Mouse (Mus musculus): Measurements from ENCODE around the gene D430041D05Rik. TPM values are rescaled to one million over a fixed set of nuclear protein-coding genes. Genes with fewer than 3 reads are reported as not detected.

Gene D430041D05Rik
- polyA plus RNA-seq, 1 experiment from 2014 or later: 0.06 TPM

- DNase-seq (ENCODE audit: low spot score) (no peak), ATAC-seq (ENCODE audit: low FRiP score, low TSS enrichment) (no peak)
- no peak overlapping the region for H3K27ac ChIP-seq (replicated peaks)
- H3K4me3 ChIP-seq (ENCODE audit: low read depth, low read length): no peak overlapping the region
- TF ChIP-seq CTCF (IDR thresholded peaks at IDR 0.05; ENCODE audit: low read depth) (no peak), EP300 (optimal IDR thresholded peaks at IDR 0.05) (no peak)
- no peaks in the 10 kb centered on the region for H3K4me1 ChIP-seq (replicated peaks; ENCODE audit: control insufficient read depth, insufficient read depth)
- H3K9me3 ChIP-seq (ENCODE audit: control insufficient read depth, low read length): no peaks in the 10 kb centered on the region
- WGBS: 81% methylated on average over 2 of the region's 2 CpGs
- no peaks in the 10 kb centered on the region for H3K27me3 ChIP-seq (ENCODE audit: control insufficient read depth, insufficient read depth, low read length)
- H3K4me2 ChIP-seq (replicated peaks; ENCODE audit: low read depth): no peak overlapping the region
- no peak overlapping the region for H3K9ac ChIP-seq (ENCODE audit: low read length)
- H3K36me3 ChIP-seq (ENCODE audit: control insufficient read depth, insufficient read depth, low read length): no peaks in the 10 kb centered on the region
These were observed 24.9 kb downstream of the D430041D05Rik start for GRCm38 (mm10) chr2:104385941-104386340.

GRCm38 (mm10) chr2:104383589-104383988 is 27.2 kb downstream of the D430041D05Rik start:
- no peak for ATAC-seq (ENCODE audit: low FRiP score, low TSS enrichment)
- TF ChIP-seq CTCF (IDR thresholded peaks at IDR 0.05; ENCODE audit: low read depth): no peak
- no peak for TF ChIP-seq EP300 (optimal IDR thresholded peaks at IDR 0.05)
- H3K9ac ChIP-seq (ENCODE audit: low read length): no peak overlapping the region
- DNase-seq (ENCODE audit: low spot score): no peak
- H3K27me3 ChIP-seq (ENCODE audit: control insufficient read depth, insufficient read depth, low read length): no peaks in the 10 kb centered on the region
- H3K36me3 ChIP-seq (ENCODE audit: control insufficient read depth, insufficient read depth, low read length): no peaks in the 10 kb centered on the region
- H3K4me2 ChIP-seq (replicated peaks; ENCODE audit: low read depth): no peak overlapping the region
- no peaks in the 10 kb centered on the region for H3K9me3 ChIP-seq (ENCODE audit: control insufficient read depth, low read length)
- no peaks in the 10 kb centered on the region for H3K4me1 ChIP-seq (replicated peaks; ENCODE audit: control insufficient read depth, insufficient read depth)
- WGBS: 88% methylated on average over 4 of the region's 4 CpGs
- H3K4me3 ChIP-seq (ENCODE audit: low read depth, low read length): no peak overlapping the region
- no peak overlapping the region for H3K27ac ChIP-seq (replicated peaks)

GRCm38 (mm10) chr2:104382813-104383212 is 28.0 kb downstream of the D430041D05Rik start:
- 86% methylated on average over 6 of the region's 6 CpGs for WGBS
- Histone ChIP-seq H3K4me3 (ENCODE audit: low read depth, low read length) (no peak overlapping the region), H3K4me1 (replicated peaks; ENCODE audit: control insufficient read depth, insufficient read depth) (no peaks in the 10 kb centered on the region), H3K4me2 (replicated peaks; ENCODE audit: low read depth) (no peak overlapping the region), H3K27me3 (ENCODE audit: control insufficient read depth, insufficient read depth, low read length) (no peaks in the 10 kb centered on the region), H3K9ac (ENCODE audit: low read length) (no peak overlapping the region), H3K36me3 (ENCODE audit: control insufficient read depth, insufficient read depth, low read length) (no peaks in the 10 kb centered on the region), H3K9me3 (ENCODE audit: control insufficient read depth, low read length) (no peaks in the 10 kb centered on the region), H3K27ac (replicated peaks) (no peak overlapping the region)
- TF ChIP-seq EP300 (optimal IDR thresholded peaks at IDR 0.05): no peak
- TF ChIP-seq CTCF (IDR thresholded peaks at IDR 0.05; ENCODE audit: low read depth): no peak
- no peak for DNase-seq (ENCODE audit: low spot score)
- no peak for ATAC-seq (ENCODE audit: low FRiP score, low TSS enrichment)

- H3K27ac ChIP-seq (replicated peaks): no peak overlapping the region
- H3K9me3 ChIP-seq (ENCODE audit: control insufficient read depth, low read length): no peaks in the 10 kb centered on the region
- WGBS: 12% methylated on average over 7 of the region's 7 CpGs
- ATAC-seq (ENCODE audit: low FRiP score, low TSS enrichment) (no peak), DNase-seq (ENCODE audit: low spot score) (no peak)
- no peaks in the 10 kb centered on the region for H3K4me1 ChIP-seq (replicated peaks; ENCODE audit: control insufficient read depth, insufficient read depth)
- no peak overlapping the region for H3K9ac ChIP-seq (ENCODE audit: low read length)
- no peaks in the 10 kb centered on the region for H3K36me3 ChIP-seq (ENCODE audit: control insufficient read depth, insufficient read depth, low read length)
- H3K27me3 ChIP-seq (ENCODE audit: control insufficient read depth, insufficient read depth, low read length): no peaks in the 10 kb centered on the region
- H3K4me2 ChIP-seq (replicated peaks; ENCODE audit: low read depth): no peak overlapping the region
- no peak for TF ChIP-seq CTCF (IDR thresholded peaks at IDR 0.05; ENCODE audit: low read depth)
- TF ChIP-seq EP300 (optimal IDR thresholded peaks at IDR 0.05): no peak
- no peak overlapping the region for H3K4me3 ChIP-seq (ENCODE audit: low read depth, low read length)
These were observed 31.5 kb downstream of the D430041D05Rik start for GRCm38 (mm10) chr2:104379304-104379703.

GRCm38 (mm10) chr2:104378791-104379190 is 32.0 kb downstream of the D430041D05Rik start:
- H3K27ac ChIP-seq (replicated peaks): no peak overlapping the region
- no peaks in the 10 kb centered on the region for H3K36me3 ChIP-seq (ENCODE audit: control insufficient read depth, insufficient read depth, low read length)
- H3K27me3 ChIP-seq (ENCODE audit: control insufficient read depth, insufficient read depth, low read length): no peaks in the 10 kb centered on the region
- 23% methylated on average over 3 of the region's 3 CpGs for WGBS
- H3K4me2 ChIP-seq (replicated peaks; ENCODE audit: low read depth): no peak overlapping the region
- TF ChIP-seq EP300 (optimal IDR thresholded peaks at IDR 0.05) (no peak), CTCF (IDR thresholded peaks at IDR 0.05; ENCODE audit: low read depth) (no peak)
- no peaks in the 10 kb centered on the region for H3K9me3 ChIP-seq (ENCODE audit: control insufficient read depth, low read length)
- no peak overlapping the region for H3K4me3 ChIP-seq (ENCODE audit: low read depth, low read length)
- DNase-seq (ENCODE audit: low spot score) (no peak), ATAC-seq (ENCODE audit: low FRiP score, low TSS enrichment) (no peak)
- no peaks in the 10 kb centered on the region for H3K4me1 ChIP-seq (replicated peaks; ENCODE audit: control insufficient read depth, insufficient read depth)
- no peak overlapping the region for H3K9ac ChIP-seq (ENCODE audit: low read length)

- 45% methylated on average over 2 of the region's 2 CpGs for WGBS
- peak; percentile 97 for ATAC-seq (ENCODE audit: low FRiP score, low TSS enrichment)
- H3K4me1 ChIP-seq (replicated peaks; ENCODE audit: control insufficient read depth, insufficient read depth): no peaks in the 10 kb centered on the region
These were observed 32.8 kb downstream of the D430041D05Rik start for GRCm38 (mm10) chr2:104377990-104378389.

More at GRCm38 (mm10) chr2:104377990-104378389, 32.8 kb downstream of the D430041D05Rik start:
- H3K9ac ChIP-seq (ENCODE audit: low read length): no peak overlapping the region
- peak; percentile 67 for DNase-seq (ENCODE audit: low spot score)
- no peaks in the 10 kb centered on the region for H3K36me3 ChIP-seq (ENCODE audit: control insufficient read depth, insufficient read depth, low read length)
- H3K4me2 ChIP-seq (replicated peaks; ENCODE audit: low read depth): no peak overlapping the region
- no peaks in the 10 kb centered on the region for H3K9me3 ChIP-seq (ENCODE audit: control insufficient read depth, low read length)
- no peaks in the 10 kb centered on the region for H3K27me3 ChIP-seq (ENCODE audit: control insufficient read depth, insufficient read depth, low read length)
- TF ChIP-seq EP300 (optimal IDR thresholded peaks at IDR 0.05) (no peak), CTCF (IDR thresholded peaks at IDR 0.05; ENCODE audit: low read depth) (peak; percentile 62)
- no peak overlapping the region for H3K27ac ChIP-seq (replicated peaks)
- H3K4me3 ChIP-seq (ENCODE audit: low read depth, low read length): no peak overlapping the region
